Mouse (Mus musculus) bone marrow, adult 2 months (tissue): ENCODE results near the gene Rp9. TPM values are rescaled to one million over a fixed set of nuclear protein-coding genes. Genes with fewer than 3 reads are reported as not detected.

ENCODE experiments used
- H3K27ac ChIP-seq: fragments of 200-500 bp; 2 replicates; pipeline ENCODE4 v1.5.1; 2012; ENCODE audit warnings: low read depth, mild to moderate bottlenecking, control low read depth, inconsistent platforms, low read length; ENCODE audit not compliant: control insufficient read depth, poor library complexity, insufficient read depth
- H3K4me1 ChIP-seq: fragments of 200-500 bp; 2 replicates; pipeline ENCODE4 v1.6.1; 2011; ENCODE audit warnings: low read length; ENCODE audit not compliant: control insufficient read depth, insufficient read depth
- H3K4me3 ChIP-seq: fragments of 200-500 bp; replicated peaks from 2 replicates; pipeline ENCODE3; 2011; ENCODE audit warnings: mild to moderate bottlenecking, low read depth, low read length, control low read depth; ENCODE audit not compliant: control insufficient read depth
- CTCF ChIP-seq: fragments of 200-500 bp; IDR thresholded peaks from 2 replicates; pipeline ENCODE4 v1.5.1; 2011; ENCODE audit warnings: low read length, control low read depth; ENCODE audit not compliant: control insufficient read depth, insufficient read depth
- POLR2A ChIP-seq: fragments of 200-500 bp; IDR thresholded peaks from 2 replicates; pipeline ENCODE4 v1.6.1; 2011; ENCODE audit warnings: low read depth, mild to moderate bottlenecking, control low read depth, low read length, borderline replicate concordance; ENCODE audit not compliant: control insufficient read depth
- WGBS: fragments of 180-500 bp; shearing (Covaris S2); methylation state at CpG from one replicate; pipeline ENCODE4 v1.1.7; 2018; 5-methylcytosine and 5-hydroxymethylcytosine counted together
- polyA plus RNA-seq: library from polyadenylated mRNA; stranded (reverse); fragments of >200 nt; gene quantifications from 2 replicates; pipeline ENCODE4 v1.2.4, GENCODE M21; 2011; ENCODE audit warnings: low replicate concordance; ENCODE audit not compliant: missing spikeins, insufficient read depth, insufficient read length

Rp9 gene
- polyA plus RNA-seq, 1 experiment = 64.8 TPM

DNA sequence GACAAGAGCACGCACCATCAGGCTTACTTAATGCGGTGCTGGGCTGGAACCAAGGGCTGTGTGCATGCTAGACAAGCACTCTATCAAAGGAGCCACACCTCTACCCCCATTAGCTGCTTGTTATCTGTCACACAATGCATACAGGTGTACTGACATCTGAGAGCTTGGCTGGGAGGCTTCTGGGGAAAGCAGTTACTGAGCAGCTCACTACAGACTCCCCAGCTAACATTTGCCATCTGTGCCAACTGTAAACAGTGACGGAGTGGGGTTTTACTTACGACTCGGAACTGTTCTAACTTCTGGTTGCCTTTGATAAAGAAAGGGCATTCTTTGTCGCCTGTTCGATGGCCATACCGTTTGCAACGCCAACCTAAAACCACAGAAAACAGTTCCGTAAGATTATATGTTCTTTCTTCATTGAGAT is 16.0 kb downstream of the Rp9 start:
- WGBS = 61% methylated on average over 10 of the region's 10 CpGs
- peaks cover 2% of the 10 kb centered on the region; the same call in 1 of the 2 replicates for H3K4me1 ChIP-seq
- H3K4me3 ChIP-seq = no peak overlapping the region
- TF ChIP-seq POLR2A (no peak), CTCF (no peak)
- H3K27ac ChIP-seq = no peak overlapping the region

DNA sequence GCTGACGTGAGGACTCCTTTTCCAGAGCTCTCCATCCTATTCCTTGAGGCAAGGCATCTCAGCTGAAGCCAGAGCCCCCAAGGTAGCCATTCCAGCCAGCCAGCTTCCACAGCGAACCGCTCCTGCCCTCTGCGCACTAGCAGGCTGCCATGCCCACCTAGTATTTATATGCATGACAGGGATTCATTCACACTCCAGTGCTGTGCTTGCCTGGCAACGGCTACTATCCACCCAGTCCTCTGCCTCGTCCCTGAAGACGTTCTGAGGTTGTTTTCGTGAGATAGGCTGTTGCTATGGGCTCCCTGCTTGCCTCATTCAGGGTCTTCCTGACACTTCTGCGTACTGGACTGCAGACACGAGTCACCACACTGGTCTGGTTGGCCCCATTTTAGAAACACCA is 16.8 kb downstream of the Rp9 start:
- no peak overlapping the region for H3K27ac ChIP-seq

GRCm38 (mm10) chr9:22449209-22449608 is 20.3 kb downstream of the Rp9 start:
- TF ChIP-seq CTCF (no peak), POLR2A (no peak)
- H3K27ac ChIP-seq = no peak overlapping the region
- peaks cover 5% of the 10 kb centered on the region for H3K4me1 ChIP-seq
- H3K4me3 ChIP-seq = no peak overlapping the region
- WGBS = 86% methylated on average over 6 of the region's 6 CpGs

More for the DNA sequence above, 16.8 kb downstream of the Rp9 start:
- H3K4me3 ChIP-seq = no peak overlapping the region
- TF ChIP-seq CTCF = no peak
- peaks cover 2% of the 10 kb centered on the region; the same call in 1 of the 2 replicates for H3K4me1 ChIP-seq
- 79% methylated on average over 10 of the region's 10 CpGs for WGBS

- no peak overlapping the region for H3K4me3 ChIP-seq
- 83% methylated on average over 13 of the region's 13 CpGs for WGBS
- peaks cover 5% of the 10 kb centered on the region for H3K4me1 ChIP-seq
- TF ChIP-seq CTCF = peak; percentile 39; the same call in 1 of the 2 replicates
- TF ChIP-seq POLR2A = no peak
- no peak overlapping the region for H3K27ac ChIP-seq
Measured at GRCm38 (mm10) chr9:22448420-22448819, 21.1 kb downstream of the Rp9 start.

- WGBS = 45% methylated on average over 5 of the region's 5 CpGs
- H3K4me1 ChIP-seq = peaks cover 5% of the 10 kb centered on the region
- no peak overlapping the region for H3K4me3 ChIP-seq
- no peak for TF ChIP-seq CTCF
- no peak for TF ChIP-seq POLR2A
- H3K27ac ChIP-seq = 0 out of 2 replicates have a peak overlapping the region, but pooled peaks have one; percentile 12
Measured at GRCm38 (mm10) chr9:22447213-22447612, 22.3 kb downstream of the Rp9 start.

GRCm38 (mm10) chr9:22445123-22445522 is 24.4 kb downstream of the Rp9 start:
- H3K27ac ChIP-seq = no peak overlapping the region
- 86% methylated on average over 1 of the region's 1 CpGs for WGBS
- H3K4me3 ChIP-seq = no peak overlapping the region
- H3K4me1 ChIP-seq = peaks cover 6% of the 10 kb centered on the region
- TF ChIP-seq POLR2A (no peak), CTCF (no peak)

- H3K27ac ChIP-seq = peak overlapping the region; percentile 82
- H3K4me3 ChIP-seq = no peak overlapping the region
- H3K4me1 ChIP-seq = peaks cover 6% of the 10 kb centered on the region
- TF ChIP-seq CTCF (no peak), POLR2A (no peak)
- WGBS = 55% methylated on average over 10 of the region's 10 CpGs
Measured at GRCm38 (mm10) chr9:22443157-22443556, 26.4 kb downstream of the Rp9 start.

- Histone ChIP-seq H3K4me1 (peaks cover 1% of the 10 kb centered on the region; the same call in 1 of the 2 replicates), H3K4me3 (no peak overlapping the region), H3K27ac (no peak overlapping the region)
- TF ChIP-seq CTCF (no peak), POLR2A (no peak)
- WGBS = 61% methylated on average over 1 of the region's 1 CpGs
Measured at GRCm38 (mm10) chr9:22438826-22439225, 30.7 kb downstream of the Rp9 start.

GRCm38 (mm10) chr9:22434101-22434500 is 35.4 kb downstream of the Rp9 start:
- peaks cover 3% of the 10 kb centered on the region; the same call in 1 of the 2 replicates for H3K4me1 ChIP-seq
- TF ChIP-seq CTCF (no peak), POLR2A (no peak)
- no peak overlapping the region for H3K4me3 ChIP-seq
- WGBS = 86% methylated on average over 2 of the region's 2 CpGs
- H3K27ac ChIP-seq = no peak overlapping the region
